Mouse (Mus musculus) heart, postnatal 4 days (tissue): ENCODE measurements around the gene Gltp. TPM values are rescaled to one million over a fixed set of nuclear protein-coding genes. Genes with fewer than 3 reads are reported as not detected.

Experiments
- DNase-seq: peaks from one replicate; pipeline ENCODE4 v3.0.0; 2021
- total RNA-seq, 2 experiments: library from RNA; stranded (reverse); gene quantifications; 2 replicates each; pipeline ENCODE4 v1.2.3; 2021

Gltp gene
- total RNA-seq, 2 experiments from 2014 or later = 24.4 to 26.8 TPM

- peak; percentile 60 for DNase-seq
These were observed 11.9 kb upstream of the Gltp start for GRCm38 (mm10) chr5:114702403-114703392.

- no peak for DNase-seq
These were observed 8.2 kb upstream of the Gltp start for GRCm38 (mm10) chr5:114699015-114699414.

- DNase-seq = no peak
These were observed 7.4 kb upstream of the Gltp start for GRCm38 (mm10) chr5:114698044-114698746.

DNA sequence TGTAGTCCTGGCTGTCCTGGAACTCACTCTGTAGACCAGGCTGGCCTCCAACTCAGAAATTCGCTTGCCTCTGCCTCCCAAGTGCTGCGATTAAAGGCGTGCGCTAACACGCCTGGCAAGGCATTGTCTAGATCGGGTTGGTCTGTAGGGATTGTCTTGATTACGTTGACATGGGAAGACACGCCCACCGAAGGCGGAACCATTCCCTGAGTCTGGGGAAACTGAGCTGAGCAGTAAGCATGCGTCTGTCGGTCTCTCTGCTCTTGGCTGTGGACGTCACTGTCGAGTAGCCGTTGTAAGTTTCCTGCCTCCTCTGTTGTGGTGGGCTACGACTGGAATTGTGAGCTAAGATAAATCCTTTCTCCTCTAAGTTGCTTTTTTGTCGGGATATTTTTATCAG is 6.2 kb upstream of the Gltp start:
- DNase-seq = no peak

DNA sequence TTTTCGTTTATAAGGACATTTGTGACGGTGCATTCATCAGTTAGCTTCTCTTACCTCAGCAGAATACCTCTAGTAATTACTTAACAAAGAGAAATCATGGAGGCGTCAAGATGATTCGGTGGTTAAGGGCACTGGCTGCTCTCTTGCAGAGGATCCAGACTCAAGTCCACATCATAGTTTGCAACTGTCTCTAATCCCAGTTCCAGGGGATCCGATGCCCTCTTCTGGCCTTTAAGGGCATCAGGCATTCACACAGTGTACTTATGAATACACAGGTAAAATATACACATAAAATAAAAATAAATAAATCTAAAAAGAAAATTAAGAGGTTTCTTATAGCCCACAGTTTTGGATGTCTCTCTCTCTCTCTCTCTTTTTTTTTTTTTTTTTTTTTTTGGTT is 5.0 kb upstream of the Gltp start:
- DNase-seq = no peak

- DNase-seq = no peak
These were observed 951 bp downstream of the Gltp start for GRCm38 (mm10) chr5:114689700-114690366.

GRCm38 (mm10) chr5:114688703-114689102 is 2.1 kb downstream of the Gltp start:
- DNase-seq = no peak

- no peak for DNase-seq
These were observed 2.9 kb downstream of the Gltp start for GRCm38 (mm10) chr5:114687901-114688300.

DNA sequence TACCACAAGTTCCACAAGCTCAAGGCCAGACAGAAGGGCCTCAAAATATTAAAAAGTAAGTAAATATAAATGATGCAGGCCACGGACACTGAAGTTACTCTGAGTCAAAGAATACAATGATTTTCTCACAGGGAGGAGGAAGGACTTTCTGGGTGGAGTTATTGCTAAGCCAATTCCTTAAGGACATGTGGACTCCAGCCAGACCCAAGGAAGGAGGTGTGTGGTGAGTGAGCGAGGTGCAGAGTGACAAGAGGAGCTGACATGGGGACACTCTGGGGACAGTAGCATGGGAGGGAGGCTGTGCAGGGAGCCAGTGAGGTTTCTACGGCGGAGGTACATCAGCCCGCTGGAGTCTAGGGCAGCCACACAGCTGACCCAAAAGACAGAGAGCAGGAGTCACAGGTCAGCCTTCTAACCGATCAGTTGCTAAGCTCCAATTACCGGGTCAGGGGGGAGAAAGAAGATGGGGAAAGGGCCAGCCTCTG is 4.0 kb downstream of the Gltp start:
- no peak for DNase-seq

GRCm38 (mm10) chr5:114685986-114686385 is 4.8 kb downstream of the Gltp start:
- no peak for DNase-seq

DNA sequence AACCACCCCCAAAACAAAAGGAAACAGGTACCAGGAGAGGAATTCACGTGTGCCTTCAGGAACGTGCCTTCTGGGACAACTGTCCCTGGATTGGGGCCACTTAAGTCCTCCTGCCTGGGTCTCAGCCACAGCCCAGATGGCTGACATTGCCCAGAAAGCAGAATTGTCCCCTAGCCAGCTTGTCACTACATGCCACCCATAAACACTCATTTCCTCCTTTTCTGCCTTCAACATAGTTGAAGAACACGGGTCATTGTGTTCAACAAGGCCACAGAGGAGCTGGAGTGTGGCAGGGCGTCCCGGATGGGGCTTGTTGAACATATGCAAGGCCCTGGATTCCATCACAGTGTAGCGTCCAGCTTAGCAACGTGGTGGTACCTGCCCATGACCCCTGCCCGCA is 9.1 kb downstream of the Gltp start:
- DNase-seq = no peak

DNA sequence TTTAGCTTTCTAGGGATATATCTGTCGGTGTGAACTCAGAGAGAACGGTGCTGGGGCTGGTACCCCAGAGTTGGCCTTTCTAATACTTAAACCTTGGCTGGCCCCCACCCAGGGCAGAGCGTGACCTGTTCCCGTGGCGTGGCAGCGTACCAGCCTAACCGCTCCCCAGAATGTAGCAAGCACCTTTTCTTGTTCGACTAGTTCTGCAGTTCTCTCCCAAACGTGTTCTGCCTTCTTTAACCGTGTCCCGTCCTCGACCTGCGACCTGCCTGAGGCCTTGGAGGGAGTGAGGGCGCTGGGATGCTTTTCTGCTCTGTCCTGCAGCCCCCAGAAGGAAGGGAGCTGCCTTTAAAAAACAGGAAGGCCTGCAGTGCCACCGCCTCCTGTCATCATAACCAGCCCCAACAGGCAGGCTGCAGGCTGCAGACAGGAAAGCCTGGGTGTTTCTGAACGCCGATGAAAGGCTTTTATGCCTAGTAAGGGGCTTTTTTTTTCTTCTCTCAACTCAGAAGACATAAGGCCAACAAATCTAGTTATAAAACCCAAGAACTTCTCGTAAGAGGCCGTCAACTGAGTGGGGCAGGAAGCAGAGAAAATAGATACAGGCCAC is 10.0 kb downstream of the Gltp start:
- DNase-seq = no peak

GRCm38 (mm10) chr5:114679841-114680591 is 10.8 kb downstream of the Gltp start:
- DNase-seq = no peak

DNA sequence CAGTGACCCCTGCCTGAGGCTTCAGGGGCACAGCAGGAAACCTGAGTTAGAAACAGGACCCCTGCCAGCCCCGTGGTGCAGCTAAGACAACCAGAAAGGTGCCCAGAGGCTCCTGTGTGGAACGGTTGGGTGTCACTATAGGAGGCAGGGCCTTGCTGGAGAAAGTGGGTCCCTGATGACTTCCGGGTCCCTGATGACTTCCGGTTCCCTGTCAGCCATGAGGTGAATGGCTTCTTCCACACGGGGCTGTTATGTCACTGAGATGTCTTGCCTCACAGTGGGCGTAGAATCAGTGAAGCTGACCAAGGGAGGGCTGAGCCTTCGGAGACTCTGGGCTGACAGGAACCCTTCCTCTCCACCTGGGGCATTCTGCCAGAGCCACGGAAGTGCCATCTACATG is 16.2 kb downstream of the Gltp start:
- no peak for DNase-seq

DNA sequence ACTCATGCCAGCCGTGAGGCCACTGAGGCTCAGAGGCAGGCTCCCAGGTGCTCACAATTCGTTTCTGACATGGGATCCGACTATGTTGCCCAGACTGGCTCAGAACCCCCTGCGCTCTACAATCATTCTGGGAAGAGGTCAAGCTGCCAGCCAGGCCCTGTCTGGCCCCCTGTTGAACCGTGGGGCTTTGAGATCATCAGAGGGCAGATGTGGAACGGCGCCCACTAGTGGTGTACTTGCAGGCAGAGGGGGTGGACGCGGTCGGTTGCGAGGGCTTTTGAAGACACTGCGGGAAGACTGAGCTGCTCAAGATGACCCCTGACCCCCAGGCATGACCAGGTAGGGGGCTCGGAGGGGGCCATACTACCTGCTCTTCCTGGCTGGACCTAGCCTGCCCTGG is 17.7 kb downstream of the Gltp start:
- DNase-seq = no peak

DNA sequence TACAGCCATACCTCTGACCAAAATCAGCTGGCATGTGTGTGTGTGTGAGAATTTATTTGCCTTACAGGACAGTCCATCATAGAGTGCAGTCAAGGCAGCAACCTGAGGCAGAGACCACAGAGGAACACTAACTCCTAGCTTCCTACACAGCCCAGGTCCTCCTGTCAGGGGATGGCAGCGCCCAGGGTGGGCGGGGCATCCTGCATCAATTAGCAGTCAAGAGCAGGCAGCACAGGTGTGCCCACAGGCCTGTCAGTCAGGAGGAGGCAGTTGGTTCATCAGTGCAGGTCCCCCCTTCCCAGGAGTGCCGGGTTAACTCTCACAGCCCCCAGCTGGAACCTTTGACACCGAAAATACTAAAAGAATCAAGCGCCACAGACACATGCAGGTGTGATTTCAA is 21.8 kb downstream of the Gltp start:
- DNase-seq = no peak

DNA sequence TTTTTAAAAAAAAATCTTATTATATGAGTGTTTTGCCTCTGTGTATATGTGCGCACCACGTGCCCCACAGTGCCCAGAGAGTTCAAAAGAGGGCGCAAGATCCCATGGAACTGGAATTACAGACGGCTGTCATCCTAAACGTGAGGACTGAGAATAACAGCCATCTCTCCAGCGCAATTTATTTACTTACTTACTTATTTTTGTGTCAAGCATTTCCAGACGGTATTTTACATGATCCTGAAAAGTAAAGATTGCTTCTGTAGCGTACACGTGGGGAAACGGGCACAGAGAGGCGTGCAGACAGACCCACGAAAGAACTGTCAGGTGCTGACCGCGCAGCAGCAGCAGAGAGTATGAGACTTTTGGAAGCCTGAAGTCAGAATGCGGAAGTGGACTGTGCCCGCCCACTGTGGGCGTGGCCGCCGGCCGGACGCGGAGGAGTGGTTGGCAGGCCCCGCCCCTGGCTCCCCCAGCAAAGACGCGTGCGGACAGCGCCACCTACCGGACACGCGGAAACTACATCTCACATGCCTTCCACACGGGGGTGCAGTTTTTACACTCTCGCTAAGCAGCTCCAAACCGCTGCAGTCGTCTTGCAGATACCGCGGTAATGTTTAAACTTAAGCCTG is 23.4 kb downstream of the Gltp start:
- peak; percentile 100 for DNase-seq

- no peak for DNase-seq
These were observed 24.1 kb downstream of the Gltp start for GRCm38 (mm10) chr5:114666659-114667058.

GRCm38 (mm10) chr5:114664750-114665149 is 26.0 kb downstream of the Gltp start:
- no peak for DNase-seq

- DNase-seq = no peak
These were observed 26.6 kb downstream of the Gltp start for GRCm38 (mm10) chr5:114664139-114664538.

GRCm38 (mm10) chr5:114661029-114661428 is 29.8 kb downstream of the Gltp start:
- DNase-seq = no peak
